Mouse (Mus musculus): ENCODE measurements around the gene Pld4.

Gene Pld4

DNA sequence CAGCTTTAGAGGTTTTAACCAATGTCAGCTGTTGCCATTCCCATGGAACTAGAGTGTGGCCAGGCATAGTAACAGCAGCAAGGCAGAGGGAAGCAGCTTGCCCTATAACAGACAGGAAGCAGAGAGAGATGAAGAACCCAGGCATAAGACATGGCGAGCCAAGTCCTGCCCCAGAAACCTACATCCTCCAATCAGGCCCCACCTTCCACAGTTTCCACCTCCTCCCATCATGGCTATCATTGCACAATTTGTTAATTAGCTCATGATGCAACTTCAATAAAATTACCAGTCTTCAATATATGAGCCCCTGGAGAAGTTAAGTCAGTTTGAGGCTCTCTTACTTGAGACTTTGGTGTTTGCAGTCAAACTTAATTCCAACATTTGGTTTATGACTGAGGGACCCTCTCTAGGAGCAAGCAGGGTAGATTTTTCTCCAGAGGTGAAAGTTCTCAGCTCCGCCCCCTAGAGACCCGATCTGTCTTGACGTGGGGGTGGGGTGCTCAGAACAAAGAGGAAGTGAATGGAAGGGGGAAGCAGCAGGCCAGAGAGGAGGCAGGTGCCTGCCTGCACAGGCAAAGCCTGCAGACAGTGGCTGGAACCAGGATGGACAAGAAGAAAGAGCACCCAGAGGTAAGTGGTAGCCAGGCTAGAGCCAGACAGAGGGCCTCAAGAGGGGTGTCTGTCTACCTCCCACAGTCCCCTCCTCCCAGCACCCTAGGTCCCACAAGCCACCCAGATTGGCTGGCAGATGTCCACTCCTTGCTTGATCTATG, at the start of gene Pld4:
TSS of gene Pld4 (plus strand) at position 502 of the 773 bp plus-strand sequence.
- DNase-seq (ENCODE audit: low read depth, low spot score): no peak

DNA sequence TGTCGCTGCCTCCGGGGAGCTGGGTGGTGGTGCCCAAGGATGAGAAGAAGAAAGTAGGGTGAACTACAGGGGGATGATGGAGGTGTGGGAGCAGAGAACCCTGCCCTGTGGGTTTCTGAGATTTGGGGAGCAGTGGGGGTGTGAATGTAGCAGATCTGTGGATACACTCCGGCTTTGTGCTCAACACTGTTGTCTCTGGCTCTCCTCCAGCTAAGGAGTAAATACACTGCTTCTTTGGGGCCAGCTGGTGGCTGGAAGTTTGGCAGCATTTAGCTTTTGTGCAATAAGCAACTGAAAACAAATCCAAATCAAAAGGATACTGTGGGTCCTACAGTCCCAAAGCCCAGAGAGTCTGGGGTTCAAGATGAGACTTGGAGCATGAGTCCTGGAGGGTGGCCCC, 46.5 kb upstream of the Pld4 start:
- DNase-seq (ENCODE audit: low read depth, low spot score): no peak

DNA sequence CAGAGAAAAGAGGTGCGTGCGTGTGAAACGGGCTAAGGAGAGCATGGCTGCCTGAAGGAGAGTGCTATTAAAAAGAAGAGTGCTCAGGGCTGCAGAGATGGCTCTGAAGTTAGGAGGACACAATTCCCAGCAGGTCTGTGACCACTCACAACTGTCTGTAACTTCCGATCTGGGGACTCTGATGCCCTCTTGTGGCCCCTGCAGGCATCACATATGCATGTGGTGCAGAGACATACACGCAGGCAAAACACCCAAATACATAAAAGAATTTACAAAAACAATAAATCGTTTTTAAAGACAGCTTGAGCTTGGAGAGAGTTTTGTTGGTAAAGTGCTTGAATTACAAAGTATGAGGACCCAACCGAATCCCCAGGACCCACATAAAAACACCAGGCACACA, 43.3 kb upstream of the Pld4 start:
- no peak for DNase-seq (ENCODE audit: low read depth, low spot score)

DNA sequence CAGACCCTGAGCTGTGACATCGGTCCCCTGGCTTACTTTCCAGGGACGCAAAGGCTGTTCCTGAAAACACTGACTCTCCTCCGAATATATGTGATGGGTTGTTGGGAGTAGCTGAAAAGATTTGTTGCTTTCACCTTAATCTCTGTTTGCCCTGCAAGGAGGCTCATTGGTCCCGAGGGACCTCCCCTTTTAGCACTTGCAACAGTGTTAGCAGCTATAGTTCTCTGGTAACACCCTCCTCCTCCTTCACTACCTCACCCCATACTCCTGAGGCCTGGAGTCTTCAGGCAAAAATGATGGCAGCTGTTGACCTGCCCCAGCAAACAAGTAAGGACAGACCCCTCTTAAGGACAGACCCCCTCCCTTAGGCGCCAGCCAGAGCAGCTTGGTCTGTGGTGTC, 41.5 kb upstream of the Pld4 start:
- DNase-seq (ENCODE audit: low read depth, low spot score): no peak

DNA sequence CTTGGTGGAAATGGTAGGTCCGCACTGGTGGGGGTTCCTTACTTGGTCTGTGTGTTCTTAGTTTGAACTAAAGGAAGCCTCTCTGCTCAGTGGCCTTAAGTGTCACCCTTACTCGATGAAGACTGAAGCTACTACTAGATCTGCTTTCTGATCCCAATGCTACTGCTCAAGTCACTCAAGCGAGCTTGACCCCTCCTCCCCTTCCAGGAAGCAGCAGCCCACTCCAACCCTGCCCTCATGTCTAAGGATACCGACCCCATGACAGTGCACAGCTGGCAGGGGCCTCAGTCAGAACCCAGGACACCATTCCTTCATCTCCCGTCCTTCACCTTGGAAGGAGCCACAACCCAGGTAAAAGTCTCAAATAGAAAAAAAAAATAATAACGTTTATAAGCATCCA, 40.2 kb upstream of the Pld4 start, which contains the start of gene Cep170b:
TSS of gene Cep170b (plus strand) at position 240 of the 400 bp plus-strand sequence.
- no peak for DNase-seq (ENCODE audit: low read depth, low spot score)

DNA sequence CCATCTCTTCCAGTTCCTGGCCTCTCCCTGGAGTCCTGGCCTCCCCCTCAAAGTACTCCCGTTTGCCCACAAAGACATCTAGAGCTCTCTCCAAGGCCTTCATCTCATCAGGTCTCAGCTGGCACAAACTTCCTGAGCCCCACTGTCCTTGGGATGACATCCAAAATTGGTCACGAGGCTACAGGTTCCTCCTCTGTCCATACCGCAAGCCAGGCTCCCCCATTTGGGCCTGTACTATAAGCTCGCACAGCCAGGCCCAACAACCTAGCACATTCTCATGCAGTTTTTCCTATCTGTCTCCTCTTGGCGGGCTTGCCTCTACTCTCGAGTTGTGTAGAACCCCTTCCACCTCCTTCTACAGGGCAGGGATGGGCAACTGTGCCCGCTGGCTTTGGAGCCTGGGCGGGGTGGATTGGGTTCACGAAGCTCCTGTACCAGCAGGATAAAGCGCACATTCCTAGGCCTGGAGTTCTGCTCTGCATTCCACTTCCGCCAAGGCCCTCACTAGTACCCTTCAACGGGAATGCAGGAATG, 39.5 kb upstream of the Pld4 start:
- no peak for DNase-seq (ENCODE audit: low read depth, low spot score)

DNA sequence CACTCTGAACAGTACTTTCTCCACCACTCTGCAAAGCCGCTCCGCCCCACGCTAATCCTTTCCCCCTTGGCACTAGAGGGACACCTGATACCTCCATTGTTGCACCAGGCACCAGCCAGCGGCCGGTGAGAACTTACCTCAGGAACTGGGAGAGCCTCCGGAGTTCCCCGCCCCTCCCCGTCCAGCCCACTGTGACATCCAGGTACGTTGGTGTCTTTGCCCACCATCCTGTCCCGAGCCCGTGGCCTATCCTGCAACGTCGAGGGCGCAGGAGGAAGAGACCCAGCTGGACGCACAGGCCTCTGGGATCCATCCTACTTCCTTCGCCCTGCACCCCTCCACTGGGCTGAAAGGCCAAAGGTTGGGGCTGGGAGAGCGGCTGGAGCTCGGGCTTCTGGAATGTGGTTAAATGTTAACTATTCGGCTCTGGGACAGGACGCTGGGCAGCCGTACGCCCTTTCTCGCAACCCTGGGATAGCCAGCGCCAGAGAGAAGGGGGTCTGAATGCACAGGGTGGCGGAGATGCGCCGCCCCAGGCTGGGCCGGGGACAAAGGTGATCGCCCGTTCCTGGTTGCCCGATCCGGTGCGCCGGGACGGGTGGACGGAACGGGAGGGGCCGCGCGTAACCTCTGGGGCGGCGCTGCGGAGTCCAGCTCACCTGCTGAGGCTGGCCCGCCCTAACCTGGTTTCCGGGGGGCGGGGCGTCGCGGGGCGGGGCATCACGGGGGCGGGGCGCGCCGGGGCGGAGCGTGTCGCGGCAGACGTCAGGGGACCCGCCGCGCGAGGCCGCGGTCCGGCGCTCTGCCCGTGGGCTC, 38.8 kb upstream of the Pld4 start:
- DNase-seq (ENCODE audit: low read depth, low spot score): no peak

DNA sequence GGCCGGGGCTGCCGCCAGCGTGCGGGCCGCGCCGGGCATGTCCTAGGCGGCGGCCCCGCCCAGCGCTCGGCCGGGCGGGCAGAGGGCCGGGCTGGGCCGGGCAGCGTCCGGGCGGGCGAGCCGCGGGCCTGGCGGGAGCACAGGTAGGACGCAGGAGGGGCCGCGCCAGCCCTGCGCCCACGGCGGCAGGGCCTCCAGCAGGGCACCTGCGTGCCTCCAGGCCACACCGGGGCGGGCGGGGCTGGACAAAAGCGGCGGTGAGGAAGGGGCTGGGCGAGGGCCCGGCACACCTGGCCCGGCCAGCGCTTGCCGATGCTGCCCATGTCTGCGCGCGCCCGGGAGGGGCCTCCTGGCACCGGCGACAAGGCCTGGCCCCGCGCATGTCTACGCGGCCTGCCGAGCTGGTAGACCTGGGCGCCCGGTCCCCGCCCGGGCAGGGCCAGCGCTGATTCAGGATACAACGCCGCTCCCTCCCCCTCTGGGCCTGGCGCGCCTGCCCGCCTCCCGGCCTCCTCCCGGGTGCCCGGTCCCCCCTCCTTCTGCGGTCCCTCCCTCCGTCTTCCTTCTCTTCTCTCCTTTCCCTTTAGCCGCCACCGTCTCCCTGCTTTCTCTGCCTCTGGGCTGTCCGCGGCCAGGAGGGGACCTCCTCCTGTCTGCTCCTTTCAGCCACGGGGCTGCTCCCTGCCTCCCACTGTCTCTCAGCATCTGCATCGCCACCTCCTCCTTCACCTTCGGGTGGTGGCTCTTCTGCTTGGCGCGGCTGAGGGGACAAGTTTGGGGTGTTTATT, 38.0 kb upstream of the Pld4 start:
- no peak for DNase-seq (ENCODE audit: low read depth, low spot score)

DNA sequence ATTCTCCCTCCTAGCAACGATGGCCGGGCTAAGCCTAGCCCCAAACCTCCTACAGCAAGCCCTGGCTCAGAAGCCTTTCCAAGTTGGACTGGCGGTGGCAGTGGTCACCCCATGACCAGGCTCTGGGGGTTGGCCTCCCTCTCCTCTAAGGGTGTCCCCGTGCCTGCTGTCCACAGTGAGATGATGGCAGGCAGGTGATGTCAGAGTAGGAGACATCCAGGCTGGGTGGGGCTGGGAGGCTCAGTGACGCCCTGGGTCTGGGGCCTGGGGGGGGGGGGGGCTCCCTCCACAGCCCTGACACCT, 37.5 kb upstream of the Pld4 start:
- no peak for DNase-seq (ENCODE audit: low read depth, low spot score)

DNA sequence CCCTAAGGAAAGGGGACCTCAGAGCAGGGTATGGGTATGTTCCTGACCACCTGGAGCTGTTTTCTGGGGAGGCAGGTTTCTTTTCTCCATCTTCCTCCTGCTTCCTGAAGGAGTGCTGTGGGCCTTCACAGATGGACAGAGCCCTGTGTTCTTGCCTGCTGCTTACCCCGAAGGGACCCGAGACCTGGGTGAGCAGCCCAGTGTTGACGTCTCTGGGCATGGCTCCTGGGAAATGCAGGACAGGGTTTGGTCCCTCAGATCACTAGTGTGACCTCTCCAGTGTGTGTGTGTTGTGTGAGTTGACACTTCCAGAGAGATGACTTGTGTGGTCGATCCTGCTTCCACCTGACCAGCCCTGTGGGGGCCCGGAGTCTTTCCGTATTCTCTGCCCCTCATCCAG, 37.0 kb upstream of the Pld4 start:
- DNase-seq (ENCODE audit: low read depth, low spot score): no peak

DNA sequence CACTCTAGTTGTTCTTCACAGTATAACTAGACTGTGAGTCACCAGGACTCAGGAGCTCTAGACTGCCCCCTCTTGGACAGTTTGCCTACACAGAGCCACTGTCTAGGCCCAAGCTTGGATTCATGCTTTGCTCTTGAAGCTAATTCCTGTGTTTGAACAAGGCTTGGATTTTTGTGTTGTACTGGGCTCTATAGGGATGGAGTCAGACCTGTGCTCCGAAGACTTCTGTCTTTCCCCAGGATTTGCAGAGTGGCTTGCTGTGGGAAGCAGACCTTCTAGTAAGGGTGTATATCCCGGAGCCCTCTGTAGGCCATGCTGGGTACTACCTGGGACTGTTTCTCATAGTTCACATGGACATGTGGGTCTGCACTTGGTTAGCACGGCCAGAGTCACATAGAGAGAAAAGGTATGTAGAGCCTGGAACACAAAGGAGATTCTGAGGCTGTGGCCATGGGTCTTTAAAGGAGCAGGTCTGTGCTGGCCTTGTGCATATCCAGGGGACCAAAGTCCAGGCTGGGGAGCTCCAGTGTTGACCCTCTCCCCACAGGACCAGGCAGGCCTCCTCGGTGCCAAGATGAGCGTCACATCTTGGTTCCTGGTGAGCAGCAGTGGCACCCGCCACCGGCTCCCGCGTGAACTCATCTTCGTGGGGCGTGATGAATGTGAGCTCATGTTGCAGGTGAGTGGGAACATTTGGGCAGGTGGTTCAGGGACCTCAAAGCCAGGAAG, 36.2 kb upstream of the Pld4 start:
- no peak for DNase-seq (ENCODE audit: low read depth, low spot score)

DNA sequence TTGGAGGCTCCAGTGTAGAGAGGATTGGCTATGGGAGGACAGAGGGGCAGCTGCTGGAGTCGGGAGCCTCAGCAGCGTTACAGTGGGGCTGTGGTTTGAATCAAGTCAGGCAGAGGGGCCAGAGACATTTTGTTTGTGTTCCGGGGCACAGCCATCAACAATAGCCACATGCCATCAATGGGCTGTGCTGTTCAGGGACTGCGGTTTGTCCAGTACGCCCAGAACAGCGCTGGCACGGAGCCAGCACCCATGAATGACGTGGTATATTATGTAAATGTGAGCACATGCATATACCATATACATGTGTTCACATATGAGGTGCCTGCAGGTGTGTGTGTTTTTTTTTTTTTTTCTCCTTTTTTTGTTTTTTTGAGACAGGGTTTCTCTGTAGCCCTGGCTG, 32.7 kb upstream of the Pld4 start:
- no peak for DNase-seq (ENCODE audit: low read depth, low spot score)

DNA sequence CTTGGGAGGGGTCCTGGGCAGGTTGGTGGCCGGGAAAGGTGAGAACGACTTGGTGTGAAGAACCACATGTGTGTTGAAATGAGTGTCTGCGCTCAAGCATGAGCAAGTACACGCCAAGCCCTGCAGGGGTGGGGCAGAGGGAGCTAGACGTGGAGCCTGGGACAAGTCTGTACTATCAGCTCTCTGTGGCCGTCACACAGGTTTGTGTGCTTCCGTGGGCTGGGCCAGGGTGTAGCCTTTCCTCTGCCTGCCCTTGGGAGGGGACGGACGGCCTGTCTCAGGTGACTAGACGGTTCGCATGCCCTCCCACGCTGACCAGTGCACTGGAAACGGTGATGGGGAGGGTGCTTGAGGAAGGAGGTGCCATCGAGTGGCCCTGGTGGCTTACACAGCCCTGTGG, 29.6 kb upstream of the Pld4 start:
- no peak for DNase-seq (ENCODE audit: low read depth, low spot score)

DNA sequence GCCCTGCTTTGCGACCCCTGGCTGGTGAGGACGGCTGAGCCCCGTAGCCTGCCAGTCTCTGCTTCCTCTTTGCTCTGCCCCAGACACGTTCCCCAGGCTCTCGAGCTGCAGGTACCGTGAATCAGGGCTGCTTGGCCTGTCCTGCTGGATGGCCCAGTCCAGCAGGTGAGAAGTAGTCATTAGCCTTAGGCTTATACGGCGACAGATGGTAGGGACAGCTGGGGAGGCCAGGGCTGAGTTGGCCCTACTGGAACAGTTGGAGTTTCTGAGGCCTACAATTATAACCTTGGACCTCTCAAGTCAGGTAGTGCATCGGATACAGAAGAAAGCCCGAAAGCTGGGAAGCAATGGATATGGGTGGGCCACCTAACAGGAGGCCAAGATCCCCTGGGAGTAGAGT, 27.9 kb upstream of the Pld4 start:
- no peak for DNase-seq (ENCODE audit: low read depth, low spot score)

DNA sequence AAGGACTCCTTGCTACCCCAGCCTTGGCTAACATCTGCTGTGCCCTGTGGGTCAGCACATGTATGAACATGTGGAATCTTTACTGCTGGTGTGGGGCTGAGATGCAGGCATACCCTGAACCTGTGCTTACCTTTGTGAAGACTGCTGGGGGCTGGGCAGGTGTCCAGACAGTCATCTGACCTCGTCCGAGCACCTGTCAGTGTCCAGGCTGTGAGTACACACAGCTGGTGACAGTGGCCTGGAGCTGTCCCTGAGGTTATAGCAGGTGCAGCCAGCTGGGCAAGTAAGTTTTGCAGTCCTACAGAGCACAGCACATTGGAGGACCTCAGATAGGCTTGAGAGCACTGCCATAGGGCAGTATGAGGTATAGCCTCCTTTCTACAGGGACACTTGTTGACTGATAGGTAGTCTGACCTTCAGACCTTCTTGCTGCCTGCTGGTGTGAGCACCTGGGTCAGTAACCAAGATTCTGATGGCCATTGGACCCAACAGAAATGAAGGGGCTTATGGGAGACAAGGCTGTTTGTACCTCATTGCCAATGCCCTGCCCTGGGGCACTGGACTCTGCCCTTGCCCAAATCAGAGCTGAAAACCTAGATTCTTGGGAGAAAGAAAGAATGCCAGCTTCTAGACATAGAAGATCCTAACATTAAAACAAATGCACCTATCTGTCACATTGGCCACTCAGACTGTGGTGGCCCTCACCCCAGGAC, 26.2 kb upstream of the Pld4 start:
- DNase-seq (ENCODE audit: low read depth, low spot score): no peak

DNA sequence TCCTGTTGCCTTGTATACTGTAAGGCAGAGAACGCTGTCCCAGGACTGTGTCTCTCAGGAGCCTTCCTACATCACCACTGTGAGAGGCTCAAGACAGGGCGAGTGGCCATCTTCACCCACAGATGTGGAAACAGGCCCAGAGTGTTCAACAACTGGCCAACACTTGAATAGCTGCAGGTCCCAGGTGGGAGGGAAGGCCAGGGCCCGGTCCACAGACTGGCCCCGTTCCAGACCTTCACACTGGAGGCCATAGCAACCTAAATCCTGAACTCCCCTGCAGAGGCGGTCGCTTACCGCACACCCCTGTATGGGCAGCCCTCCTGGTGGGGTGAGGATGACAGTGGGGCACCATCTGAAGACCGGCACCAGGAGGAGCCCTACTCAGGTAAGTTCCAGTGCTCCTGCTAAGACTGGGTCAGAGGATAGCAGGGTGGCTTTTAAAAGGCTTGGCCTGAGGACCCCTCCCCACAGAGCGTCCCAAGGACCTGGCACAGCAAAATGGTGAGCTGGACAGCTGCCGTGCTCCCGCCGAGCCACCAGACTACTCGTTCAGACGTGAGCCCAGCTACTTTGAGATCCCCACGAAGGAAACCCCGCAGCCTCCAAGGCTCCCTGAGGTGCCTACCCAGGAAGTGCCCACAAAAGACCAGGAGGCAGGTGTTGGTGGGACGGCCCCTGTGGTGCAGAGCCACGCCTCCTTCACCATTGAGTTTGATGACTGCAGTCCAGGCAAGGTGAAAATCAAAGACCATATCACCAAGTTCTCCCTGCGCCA, 25.4 kb upstream of the Pld4 start:
- no peak for DNase-seq (ENCODE audit: low read depth, low spot score)

DNA sequence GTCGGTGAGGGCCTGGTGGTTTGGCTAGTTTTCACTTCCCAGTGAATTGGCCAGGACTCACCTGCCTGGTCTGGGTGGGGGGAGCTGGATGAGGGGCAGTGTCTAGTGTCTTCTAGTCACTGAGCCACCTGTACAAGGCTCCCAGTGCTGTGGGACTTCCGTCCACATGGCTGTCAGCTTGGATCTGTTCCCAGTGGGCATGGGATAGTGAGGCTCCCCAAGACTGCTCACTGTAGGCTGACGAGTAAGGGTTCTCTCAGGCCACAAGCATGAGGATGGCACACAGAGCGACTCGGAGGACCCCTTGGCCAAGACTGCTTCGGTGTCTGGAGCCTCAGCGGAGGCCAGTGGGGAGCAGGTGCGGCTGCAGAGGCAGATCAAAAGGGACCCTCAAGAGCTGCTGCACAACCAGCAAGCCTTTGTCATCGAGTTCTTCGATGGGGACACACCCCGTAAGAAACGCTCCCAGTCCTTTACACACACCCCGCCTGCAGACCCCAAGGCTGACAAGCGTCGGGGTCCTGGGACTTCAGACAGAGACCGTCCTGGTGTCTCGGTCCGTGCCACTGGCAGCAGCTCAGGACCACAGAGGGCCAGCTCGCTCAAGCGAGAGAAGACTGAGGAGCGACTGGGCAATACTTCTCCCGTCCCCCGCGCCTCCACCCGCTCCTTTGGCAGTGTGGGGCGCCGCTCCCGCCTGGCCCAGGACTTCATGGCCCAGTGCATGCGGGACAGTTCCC, 24.4 kb upstream of the Pld4 start:
- no peak for DNase-seq (ENCODE audit: low read depth, low spot score)

DNA sequence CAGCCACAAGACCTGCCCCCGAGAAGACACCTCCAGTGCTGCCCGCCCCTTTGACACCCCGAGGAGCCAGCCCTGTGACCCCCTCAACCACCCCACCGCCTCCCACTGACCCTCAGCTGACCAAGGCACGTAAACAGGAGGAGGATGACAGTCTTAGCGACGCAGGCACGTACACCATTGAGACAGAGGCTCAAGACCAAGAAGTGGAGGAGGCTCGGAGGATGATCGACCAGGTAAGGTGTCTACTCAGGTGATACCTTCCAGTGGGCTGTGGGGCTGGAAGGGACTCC, 23.9 kb upstream of the Pld4 start:
- DNase-seq (ENCODE audit: low read depth, low spot score): no peak

DNA sequence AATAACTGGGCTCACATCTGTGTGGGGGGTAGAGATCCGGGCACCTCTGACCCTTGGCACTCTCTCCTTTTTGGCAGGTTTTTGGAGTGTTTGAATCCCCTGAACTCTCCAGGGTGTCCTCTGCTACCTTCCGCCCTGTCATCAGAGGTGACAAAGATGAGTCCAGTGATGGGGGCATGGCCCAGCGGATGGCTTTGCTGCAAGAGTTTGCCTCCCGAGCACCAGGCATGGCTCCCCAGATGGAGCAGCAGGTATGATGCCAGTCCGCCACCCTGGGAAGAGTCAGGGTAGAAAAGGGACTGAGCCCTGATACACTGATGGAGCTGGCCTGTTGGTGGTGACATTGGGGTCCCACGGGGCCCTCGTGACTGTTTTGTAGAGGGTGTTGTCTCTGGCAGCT, 23.4 kb upstream of the Pld4 start:
- no peak for DNase-seq (ENCODE audit: low read depth, low spot score)

DNA sequence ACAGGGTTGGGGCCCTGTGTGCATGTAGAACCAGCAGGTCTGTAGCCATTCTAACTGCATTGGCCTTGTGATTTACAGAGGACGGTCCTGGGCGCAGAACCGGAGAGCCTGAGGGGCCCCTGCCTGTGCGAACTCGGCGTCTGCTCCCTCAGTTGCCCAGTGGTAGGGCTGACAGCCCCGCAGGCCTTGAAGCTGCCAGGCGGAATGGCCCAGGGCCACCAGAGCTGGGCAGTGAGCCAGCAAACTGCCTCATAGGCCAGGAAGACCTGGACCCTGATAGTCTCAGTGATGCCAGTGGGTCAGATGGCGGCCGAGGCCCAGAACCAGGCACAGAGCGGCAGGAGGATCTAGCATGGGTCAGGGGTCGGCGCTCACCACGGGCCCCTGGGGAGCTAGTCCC, 22.7 kb upstream of the Pld4 start:
- no peak for DNase-seq (ENCODE audit: low read depth, low spot score)

Measured in c-Kit-negative CD71-positive TER-119-positive erythroid progenitor cells, embryonic 14.5 days (primary cell).